Mouse (Mus musculus) left cerebral cortex, postnatal 10 days (tissue): ENCODE measurements around the gene Rfx7. TPM values are rescaled to one million over a fixed set of nuclear protein-coding genes. Genes with fewer than 3 reads are reported as not detected.
"Not testable (repeated sequence)": the region's sequence is repeated elsewhere in the genome, so short reads cannot be mapped to it uniquely, and the experiment has no call there.

Experiments used
- DNase-seq, 2 experiments: peaks; one replicate each; pipeline ENCODE4 v3.0.0; 2021 to 2022; ENCODE audit warnings: low spot score in 2 of 2, mixed read lengths in 1 of 2; ENCODE audit errors: extremely low spot score in 1 of 2
- intact Hi-C: fragments of 180-260 bp; cut with DNase I; formaldehyde crosslinking; loops from one replicate; pipeline ENCODE4 v1.15.1; 2025
- total RNA-seq, 2 experiments: library from RNA; stranded (reverse); gene quantifications; 2 replicates each; pipeline ENCODE4 v1.2.3; 2021

The Rfx7 gene
- total RNA-seq, 2 experiments from 2014 or later = 35.0 to 37.4 TPM

DNA sequence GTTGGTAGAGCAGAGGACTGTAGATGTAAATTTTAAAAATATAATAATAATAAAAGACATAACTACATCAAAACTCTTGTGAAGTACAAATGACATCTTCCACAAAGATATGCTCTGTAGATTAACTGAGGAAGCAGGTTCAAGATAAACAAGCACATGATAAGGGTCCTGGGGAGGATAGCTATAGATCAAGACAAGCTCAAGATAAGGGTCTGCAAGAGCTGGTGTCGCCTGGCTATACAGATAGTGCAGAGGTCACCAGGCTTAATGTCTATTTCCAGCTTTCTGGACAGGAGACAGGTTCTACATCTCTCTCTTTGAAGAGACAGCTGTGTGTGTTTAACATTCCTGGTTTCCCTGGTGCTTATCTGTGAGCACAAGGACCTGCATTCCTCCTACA is 100.2 kb downstream of the Rfx7 start:
- intact Hi-C loops = no loop called here
- DNase-seq = no peak

DNA sequence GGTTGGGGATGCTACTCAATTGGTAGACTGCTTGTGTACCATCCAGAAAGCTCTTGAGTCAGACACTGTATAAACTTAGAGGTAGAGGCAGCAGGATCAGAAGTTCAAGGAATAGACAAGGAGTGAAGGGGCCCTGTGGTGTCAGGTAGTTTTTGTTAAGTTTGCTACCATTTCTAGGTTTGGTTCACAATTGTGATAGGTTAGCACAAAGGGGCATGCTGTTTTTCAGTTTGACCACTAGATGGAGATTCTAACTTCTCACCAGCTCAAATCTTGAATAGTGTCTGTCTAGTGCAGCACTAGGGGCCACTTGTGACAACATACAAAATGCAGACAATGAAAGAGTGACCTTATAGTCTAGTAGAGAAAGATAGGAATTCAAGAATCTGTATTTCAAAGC is 103.1 kb downstream of the Rfx7 start:
- intact Hi-C loops = loop anchor here (2.0 kb wide), 1 partner anchor 40 kb away; no protein-coding TSS in a partner anchor
- DNase-seq = no peak

DNA sequence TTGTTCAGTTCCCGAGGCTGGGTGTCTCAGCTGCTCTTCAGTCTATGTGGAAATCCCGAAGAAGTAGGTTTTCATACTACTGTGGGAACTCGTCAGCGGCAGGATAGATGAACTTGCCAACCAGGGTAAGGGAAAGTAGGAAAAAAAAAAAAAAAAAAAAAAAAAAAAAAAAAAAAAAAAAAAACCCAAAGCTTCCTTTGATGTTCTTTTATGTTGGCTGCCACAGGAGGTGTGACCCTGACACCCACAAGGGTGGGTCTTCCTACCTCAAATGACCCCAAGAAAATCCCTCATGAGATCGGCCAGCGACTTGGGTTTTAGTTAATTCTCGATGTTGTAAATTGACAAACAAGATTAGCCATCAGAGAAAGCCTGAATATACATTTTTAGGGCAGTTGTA is 104.5 kb downstream of the Rfx7 start:
- intact Hi-C loops = no loop called here
- DNase-seq = no peak

DNA sequence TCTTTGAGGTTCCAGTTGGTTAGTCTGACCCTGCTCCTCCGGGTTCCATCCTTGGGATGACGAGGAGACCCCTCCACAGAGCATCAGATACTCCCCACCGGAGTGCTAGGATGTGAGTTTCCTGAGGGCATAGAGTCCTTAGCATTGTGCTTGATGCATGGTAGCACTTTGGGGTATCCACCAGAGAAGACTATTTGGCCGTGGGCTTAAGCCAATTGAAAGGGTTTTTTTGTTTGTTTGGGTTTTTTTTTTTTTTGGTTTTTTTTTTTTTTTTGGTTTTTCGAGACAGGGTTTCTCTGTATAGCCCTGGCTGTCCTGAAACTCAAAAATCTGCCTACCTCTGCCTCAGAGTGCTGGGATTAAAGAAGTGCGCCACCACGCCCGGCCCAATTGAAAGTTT is 105.2 kb downstream of the Rfx7 start:
- intact Hi-C loops = no loop called here
- no peak for DNase-seq

DNA sequence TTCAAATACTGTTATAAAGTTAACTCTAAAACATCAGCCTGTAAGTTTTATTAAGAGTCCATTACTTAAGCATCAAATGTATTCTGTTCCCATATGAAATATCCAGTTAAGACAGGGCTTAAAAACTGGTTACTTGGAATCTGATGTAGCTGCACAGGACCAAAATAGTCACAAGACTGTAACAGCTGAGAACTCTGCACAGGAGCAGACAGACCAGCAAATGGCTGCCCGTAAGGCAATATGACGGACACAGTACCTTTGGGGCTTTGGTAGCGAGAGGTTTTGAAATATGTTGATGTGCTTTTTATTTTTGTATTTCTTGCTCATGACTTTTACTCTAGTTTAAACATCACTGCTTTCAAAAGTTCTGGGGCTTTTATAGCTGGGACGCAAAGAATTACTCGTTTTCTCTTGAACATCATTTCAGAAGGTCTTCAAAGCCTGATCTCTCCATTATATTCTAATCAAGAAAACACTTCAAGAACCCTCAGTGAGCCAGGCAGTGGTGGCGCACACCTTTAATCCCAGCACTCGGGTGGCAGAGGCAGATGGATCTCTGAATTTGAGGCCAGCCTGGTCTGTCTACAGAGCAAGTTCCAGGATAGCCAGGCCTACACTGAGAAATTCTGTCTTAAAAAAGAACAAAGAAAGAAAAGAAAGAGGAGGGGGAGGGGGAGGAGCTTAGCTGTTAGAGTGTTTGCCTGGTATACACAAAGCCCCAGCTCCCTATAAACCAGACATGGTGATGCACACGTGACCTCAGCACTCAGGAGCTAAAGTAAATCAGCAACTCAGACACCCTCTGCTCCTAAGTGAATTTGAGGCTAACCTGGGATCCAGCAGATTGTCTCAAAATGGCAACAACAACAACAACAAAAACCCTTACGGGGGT is 107.2 kb downstream of the Rfx7 start:
- DNase-seq = no peak
- intact Hi-C loops = no loop called here

DNA sequence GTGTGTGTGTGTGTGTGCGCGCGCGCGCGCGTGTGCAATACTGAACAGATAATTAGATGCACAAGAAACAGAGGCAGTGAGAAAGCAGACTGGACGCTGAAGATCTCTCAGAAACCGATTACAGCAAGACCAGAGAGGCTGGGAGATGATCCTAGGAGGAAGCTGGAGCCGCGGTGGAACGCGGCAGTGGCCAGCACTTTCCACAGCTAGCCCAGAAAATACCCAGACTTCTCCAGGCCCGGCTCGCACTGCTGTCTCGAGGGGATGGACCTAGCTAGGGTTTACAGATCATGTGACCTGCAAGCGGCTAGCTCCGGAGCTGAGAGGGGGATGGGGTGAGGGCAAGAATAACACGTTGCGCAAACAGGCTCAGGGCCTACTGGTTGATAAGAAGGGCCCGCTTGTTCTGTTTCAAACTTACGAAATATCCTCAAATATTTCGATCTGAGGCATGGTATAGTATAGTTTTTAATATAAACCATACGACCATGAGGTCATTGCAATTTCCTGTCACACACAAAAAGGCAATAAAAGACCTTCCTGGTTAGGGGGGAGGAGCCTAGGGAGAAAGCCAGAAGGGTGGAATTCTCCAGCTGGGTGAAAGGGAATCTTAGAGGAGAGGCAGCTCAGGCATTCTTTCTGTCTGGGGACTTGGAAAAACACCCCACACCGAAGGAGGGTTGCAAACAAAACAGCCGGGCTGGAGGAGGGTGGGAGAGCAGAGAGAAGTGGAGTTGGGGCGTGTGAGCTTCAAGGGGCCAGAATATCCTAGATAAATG is 108.0 kb downstream of the Rfx7 start:
- peak; percentile 56 to 90 for DNase-seq
- intact Hi-C loops = no loop called here

DNA sequence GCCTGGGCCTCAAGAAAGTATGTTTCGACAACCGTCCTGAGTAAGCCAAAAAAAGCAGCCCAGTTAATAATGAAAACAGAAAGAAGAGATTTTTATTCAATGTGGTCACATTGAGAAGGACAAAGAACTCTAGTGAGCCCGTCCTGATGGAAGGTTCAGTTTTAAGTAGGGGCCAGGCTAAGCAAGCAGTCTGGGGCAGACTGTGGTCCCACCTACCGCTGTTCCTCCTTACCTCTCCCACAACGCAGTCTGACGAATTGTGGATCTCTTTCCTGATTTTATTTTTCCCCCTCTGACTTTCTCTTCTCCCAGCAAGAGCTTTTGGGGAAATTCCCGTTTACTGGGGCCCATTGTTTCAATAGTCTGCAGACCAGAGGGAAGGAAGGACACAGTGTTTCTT is 108.6 kb downstream of the Rfx7 start:
- intact Hi-C loops = no loop called here
- no peak for DNase-seq

DNA sequence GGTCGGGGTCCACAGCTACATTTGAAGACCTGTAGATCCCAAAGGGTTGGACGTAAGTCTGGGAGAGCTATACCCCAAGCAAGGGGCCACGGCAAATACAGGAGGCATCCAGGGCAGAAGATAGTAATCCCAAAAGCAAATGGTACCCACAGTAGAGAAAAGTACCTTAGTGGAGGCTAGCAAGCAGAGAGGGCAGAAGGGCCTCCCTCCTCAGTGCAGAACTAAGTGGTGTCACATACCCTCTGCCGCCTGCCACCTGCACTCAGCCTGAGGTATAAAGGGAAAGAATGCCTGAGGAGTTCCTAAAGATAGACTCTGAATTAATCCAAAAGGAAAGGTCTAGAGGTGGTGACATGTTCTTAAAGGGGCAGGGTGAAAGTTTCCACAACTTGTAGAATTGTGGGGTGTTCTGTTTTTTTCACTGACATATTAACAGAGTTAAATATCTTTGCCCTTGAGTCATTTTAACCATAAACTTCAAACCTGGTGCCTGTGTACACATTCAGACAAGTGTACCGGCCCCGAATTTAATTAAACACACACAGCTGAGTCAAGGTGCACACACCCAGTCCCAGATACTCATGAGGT is 109.1 kb downstream of the Rfx7 start:
- DNase-seq = no peak
- intact Hi-C loops = no loop called here

DNA sequence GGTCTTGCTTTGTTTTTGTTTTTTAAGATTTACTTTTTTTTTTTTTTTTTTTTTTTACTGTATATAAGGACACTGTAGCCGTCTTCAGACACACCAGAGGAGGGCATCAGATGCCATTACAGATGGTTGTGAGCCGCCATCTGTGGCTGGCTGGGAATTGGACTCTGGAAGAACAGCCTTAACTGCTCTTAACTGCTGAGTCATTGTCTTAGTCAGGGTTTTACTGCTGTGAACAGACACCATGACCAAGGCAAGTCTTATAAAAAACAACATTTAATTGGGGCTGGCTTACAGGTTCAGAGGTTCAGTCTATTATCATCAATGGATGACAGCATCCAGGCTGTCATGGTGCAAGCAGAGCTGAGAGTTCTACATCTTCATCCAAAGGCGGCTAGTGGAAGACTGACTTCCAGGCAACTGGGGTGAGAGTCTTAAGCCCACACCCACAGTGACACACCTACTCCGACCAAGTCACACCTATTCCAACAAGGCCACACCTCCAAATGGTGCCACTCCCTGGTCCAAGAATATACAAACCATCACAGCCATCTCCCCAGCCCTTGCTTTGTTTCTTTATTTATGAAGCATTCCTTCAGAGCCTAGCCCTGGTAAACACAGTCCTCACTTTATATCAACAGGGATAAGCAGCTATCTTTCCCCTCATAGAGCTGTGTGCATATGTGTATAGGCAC is 110.9 kb downstream of the Rfx7 start:
- intact Hi-C loops, DNase-seq: not testable (repeated sequence)

DNA sequence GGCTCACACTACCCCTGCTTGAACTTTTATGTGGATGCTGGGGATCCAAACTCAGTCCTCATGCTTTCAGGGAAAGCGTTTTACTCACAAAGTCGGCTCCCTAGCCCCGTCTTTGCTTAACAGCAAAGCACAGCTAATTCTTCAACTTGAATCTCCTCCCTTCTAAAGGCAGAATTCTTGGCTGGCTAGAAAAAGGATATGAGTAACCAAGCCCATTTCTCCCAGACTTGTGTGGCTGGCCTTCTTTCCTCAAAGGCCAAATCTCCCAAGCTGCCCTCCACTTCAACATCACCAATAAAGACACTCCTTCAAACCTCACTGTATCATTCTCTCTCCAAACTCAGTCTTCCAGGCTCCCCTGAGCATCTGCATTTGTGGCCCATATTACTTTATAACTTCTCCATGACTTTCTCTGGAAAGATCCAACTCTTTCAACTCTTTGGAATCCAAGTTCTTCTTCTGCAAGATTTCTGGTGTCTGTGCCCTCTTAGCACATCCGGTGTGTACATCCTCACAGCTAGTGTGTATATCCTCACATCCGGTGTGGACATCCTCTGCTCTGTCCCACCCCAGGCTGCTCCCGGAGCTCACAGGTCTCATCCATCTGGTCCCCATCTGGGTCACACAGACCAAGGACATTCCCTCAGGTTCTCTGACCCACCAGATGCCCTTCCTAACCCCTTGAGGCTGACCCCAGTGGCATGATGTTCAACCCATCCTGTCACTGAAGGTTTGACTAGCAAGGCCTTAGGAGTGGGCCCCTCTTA is 111.8 kb downstream of the Rfx7 start:
- intact Hi-C loops = no loop called here
- no peak for DNase-seq

DNA sequence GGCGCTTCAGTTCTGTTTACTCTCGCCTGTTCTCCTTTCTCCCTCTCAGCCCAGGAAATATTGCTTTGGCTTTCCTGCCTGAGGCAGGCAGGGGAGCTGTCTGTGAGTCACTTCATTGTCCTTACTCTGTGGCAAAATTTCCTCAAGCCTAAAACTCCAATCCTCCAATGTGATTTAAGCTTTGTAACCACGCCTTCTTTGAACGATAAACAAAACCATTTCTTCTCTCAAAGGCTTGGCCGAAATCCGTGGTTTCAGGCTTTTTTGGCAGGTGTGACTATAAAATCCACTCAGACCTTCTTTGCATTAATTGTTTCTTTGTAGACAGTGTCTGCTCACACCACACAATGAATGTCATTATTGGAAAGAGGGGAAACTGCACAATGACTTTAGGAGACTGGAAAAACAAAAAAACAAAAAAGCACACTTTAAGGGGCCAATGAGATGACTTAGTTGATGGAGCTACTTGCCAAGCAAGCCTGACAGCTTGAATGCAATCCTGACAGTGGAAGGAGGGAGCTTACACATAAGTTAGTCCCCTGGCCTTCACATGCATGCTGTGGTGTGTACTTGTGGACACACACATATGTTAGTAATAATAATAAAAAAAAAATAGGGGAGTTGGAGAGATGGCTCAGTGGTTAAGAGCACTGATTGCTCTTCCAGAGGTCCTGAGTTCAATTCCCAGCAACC is 112.5 kb downstream of the Rfx7 start:
- intact Hi-C loops = no loop called here

DNA sequence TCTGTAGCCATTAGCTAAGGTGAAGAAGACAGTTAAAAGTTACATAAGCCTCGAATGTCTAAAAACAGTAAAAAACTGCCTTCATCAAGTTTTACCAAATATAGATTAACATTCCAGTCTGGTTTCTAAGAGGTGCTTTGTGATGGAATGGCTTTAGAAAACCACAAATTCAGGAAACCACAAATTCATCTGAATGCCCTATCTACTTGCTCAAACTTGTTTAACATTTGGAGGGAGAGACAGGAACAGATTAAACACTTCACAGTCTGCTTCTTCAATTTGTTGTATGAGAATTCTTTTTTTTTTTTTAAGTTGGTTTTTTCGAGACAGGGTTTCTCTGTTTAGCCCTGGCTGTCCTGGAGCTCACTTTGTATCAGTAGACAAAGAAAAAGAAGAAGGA is 117.7 kb downstream of the Rfx7 start:
- no peak for DNase-seq
- intact Hi-C loops = no loop called here

More for the DNA sequence above, 112.5 kb downstream of the Rfx7 start:
- DNase-seq = no peak

DNA sequence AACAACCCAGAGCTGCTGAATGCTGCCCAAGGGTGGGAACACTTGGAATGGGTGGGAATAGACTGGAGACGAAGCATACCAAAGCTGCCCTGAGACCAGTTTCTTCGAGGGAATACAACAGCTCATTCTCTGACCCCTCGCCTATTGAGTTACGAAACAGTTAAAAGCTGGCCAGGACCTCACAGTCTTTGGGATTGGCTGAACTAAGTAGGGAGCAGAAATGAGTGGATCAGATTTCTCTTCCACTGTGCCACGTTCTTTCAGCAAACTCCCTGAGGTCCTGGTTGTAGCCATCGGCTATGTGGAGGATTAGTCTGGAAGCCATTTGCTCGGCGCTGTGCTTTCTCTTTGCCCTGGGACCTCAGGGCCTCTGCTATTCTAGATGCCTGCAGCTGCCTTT is 120.9 kb downstream of the Rfx7 start:
- intact Hi-C loops = no loop called here
- DNase-seq = no peak

DNA sequence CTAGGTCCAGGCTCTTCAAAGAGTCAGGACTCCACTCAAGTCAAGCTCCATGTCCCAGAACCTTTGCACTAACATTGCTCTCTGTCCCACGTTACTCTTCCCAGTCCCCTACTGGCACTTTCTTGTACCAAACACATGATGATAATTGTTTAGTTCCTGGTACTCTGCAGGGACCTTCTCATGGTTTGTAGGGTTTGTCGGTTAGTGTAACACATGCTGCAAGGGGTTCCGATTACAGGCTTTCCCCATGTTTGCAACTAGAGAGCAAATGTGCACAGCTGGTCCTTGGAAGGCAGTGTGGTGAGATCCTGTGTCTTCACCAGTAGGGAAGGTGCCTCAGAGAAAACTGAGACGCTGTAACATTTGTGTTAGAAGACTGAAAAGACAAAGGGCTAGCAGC is 121.5 kb downstream of the Rfx7 start:
- DNase-seq = no peak
- intact Hi-C loops = no loop called here

DNA sequence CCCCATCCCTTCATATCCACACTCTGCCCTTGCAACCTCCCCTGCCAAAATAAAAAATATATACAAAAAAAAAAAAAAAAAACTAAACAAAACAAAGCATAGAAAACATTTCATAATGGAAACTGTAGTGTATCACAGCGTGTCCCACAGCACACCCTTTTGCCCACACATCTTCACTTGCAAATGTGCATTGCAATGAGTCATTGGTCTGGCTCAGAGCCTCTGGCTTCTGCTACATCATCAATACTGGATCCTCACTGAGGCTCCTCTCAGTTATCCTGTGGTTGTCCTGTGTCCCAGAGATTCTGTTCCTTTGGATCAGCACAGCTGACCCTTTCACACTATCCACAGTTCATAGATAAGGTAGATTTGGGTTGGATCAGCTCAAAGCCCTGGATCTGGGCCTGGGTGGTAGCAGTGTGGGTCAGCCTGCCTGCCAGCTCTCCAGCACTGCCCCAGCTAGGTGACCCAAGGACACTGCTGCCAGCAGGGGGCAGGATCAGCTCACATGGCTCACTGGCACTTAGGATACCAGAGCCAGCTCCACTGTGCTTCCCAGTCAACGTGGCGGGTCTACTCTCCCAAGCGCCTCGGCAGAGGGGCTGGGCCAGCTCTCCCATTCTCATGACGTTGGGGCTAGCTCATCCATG is 122.7 kb downstream of the Rfx7 start:
- intact Hi-C loops = no loop called here
- DNase-seq = peak in 1 of 2 experiments; percentile 69

DNA sequence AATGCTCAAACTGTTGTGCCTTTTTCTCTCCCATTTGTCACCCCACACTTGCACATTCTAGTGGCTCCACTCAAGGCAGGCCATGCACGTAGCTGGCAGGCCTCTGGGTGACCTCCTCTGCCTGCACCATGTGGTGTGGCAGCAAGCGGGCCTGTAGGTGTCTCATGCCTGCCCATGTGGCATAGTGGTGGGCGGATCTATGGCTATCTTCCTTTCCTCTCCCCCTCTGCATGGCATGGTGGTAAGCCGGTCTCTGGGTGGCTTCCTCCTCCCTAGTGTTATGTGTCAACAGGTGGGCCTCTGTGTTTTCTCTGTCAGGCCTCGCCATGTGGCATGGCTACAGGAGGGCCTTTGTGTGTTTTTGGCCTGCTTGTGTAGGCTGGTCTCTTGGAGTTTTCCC is 123.6 kb downstream of the Rfx7 start:
- peak in 1 of 2 experiments; percentile 30 for DNase-seq
- intact Hi-C loops = no loop called here

DNA sequence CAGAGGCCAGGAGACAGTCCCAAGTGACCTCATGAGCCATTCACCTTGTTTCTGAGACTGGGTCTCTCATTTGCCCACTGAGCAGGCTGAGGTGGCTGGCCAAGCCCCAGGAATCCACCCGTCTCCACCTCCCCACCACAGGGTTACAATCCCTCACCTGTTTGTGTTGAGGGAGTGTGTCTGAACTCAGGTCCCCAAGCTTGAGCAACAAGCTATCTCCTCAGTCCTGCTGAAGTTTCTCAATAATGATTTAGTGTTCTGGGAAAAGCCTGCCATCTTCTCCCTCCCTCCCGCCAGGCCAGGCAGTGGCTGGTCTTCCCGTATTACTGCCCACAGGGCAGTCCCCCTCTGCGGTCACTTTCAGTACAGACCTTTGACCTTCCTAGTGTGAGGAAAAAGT is 124.5 kb downstream of the Rfx7 start:
- DNase-seq = no peak
- intact Hi-C loops = no loop called here
